Mouse (Mus musculus): ENCODE results near the gene Drd5. TPM values are rescaled to one million over a fixed set of nuclear protein-coding genes. Genes with fewer than 3 reads are reported as not detected.

Drd5 gene
- total and polyA plus RNA-seq, 3 experiments, result not detected

- no peak overlapping the region for H3K4me3 ChIP-seq
- H3K27ac ChIP-seq, result no peak overlapping the region
- H3K4me1 ChIP-seq (ENCODE audit: control insufficient read depth, insufficient read depth, low read length), result no peaks in the 10 kb centered on the region
- H3K27me3 ChIP-seq (ENCODE audit: control insufficient read depth, insufficient read depth, low read length), result no peaks in the 10 kb centered on the region
- no peak for TF ChIP-seq EP300 (IDR thresholded peaks at IDR 0.05; ENCODE audit: insufficient read depth, low read depth, low read length)
- H3K36me3 ChIP-seq (ENCODE audit: control insufficient read depth, insufficient read depth, low read length), result no peaks in the 10 kb centered on the region
- no peak overlapping the region for H3K9ac ChIP-seq (ENCODE audit: low read depth, low read length)
- intact Hi-C loops (cut with DNase I), result no loop called here
- no peak for DNase-seq
- 80% methylated on average over 5 of the region's 5 CpGs for WGBS
- no peaks in the 10 kb centered on the region for H3K79me2 ChIP-seq (replicated peaks; ENCODE audit: control insufficient read depth, insufficient read depth, low read length)
These were observed 45.2 kb downstream of the Drd5 start for GRCm38 (mm10) chr5:38364396-38364795.

- Histone ChIP-seq H3K79me2 (replicated peaks; ENCODE audit: control insufficient read depth, insufficient read depth, low read length) (no peaks in the 10 kb centered on the region), H3K27me3 (ENCODE audit: control insufficient read depth, insufficient read depth, low read length) (no peaks in the 10 kb centered on the region), H3K4me3 (no peak overlapping the region), H3K9ac (ENCODE audit: low read depth, low read length) (no peak overlapping the region), H3K36me3 (ENCODE audit: control insufficient read depth, insufficient read depth, low read length) (no peaks in the 10 kb centered on the region), H3K4me1 (ENCODE audit: control insufficient read depth, insufficient read depth, low read length) (no peaks in the 10 kb centered on the region), H3K27ac (no peak overlapping the region)
- TF ChIP-seq POLR2A (IDR thresholded peaks at IDR 0.05; ENCODE audit: insufficient read depth, low read depth, low read length), result no peak
- no peak for TF ChIP-seq CTCF (IDR thresholded peaks at IDR 0.05)
- no peak for TF ChIP-seq EP300 (IDR thresholded peaks at IDR 0.05; ENCODE audit: insufficient read depth, low read depth, low read length)
- intact Hi-C loops (cut with DNase I), result no loop called here
- DNase-seq, result no peak
- 71% methylated on average over 2 of the region's 2 CpGs for WGBS
These were observed 46.4 kb downstream of the Drd5 start for GRCm38 (mm10) chr5:38365521-38365920.

GRCm38 (mm10) chr5:38366650-38367470 is 47.7 kb downstream of the Drd5 start:
- intact Hi-C loops (cut with DNase I), result no loop called here
- no peak overlapping the region for H3K27ac ChIP-seq
- 8% methylated on average over 18 of the region's 18 CpGs for WGBS

GRCm38 (mm10) chr5:38371308-38371707 is 52.1 kb downstream of the Drd5 start:
- no peak overlapping the region for H3K9ac ChIP-seq (ENCODE audit: low read depth, low read length)
- WGBS, result 86% methylated on average over 1 of the region's 1 CpGs

More at GRCm38 (mm10) chr5:38366650-38367470, 47.7 kb downstream of the Drd5 start:
- H3K79me2 ChIP-seq (replicated peaks; ENCODE audit: control insufficient read depth, insufficient read depth, low read length), result no peaks in the 10 kb centered on the region
- no peaks in the 10 kb centered on the region for H3K27me3 ChIP-seq (ENCODE audit: control insufficient read depth, insufficient read depth, low read length)
- H3K9ac ChIP-seq (ENCODE audit: low read depth, low read length), result peak overlapping the region; percentile 18
- H3K36me3 ChIP-seq (ENCODE audit: control insufficient read depth, insufficient read depth, low read length), result no peaks in the 10 kb centered on the region
- peak overlapping the region; percentile 17; the same call in 1 of the 2 replicates for H3K4me3 ChIP-seq
- peak; percentile 53 to 59 for DNase-seq
- H3K4me1 ChIP-seq (ENCODE audit: control insufficient read depth, insufficient read depth, low read length), result no peaks in the 10 kb centered on the region
- TF ChIP-seq POLR2A (IDR thresholded peaks at IDR 0.05; ENCODE audit: insufficient read depth, low read depth, low read length) (no peak), CTCF (IDR thresholded peaks at IDR 0.05) (no peak), EP300 (IDR thresholded peaks at IDR 0.05; ENCODE audit: insufficient read depth, low read depth, low read length) (no peak)

More at GRCm38 (mm10) chr5:38371308-38371707, 52.1 kb downstream of the Drd5 start:
- Histone ChIP-seq H3K27me3 (ENCODE audit: control insufficient read depth, insufficient read depth, low read length) (no peaks in the 10 kb centered on the region), H3K27ac (no peak overlapping the region), H3K4me3 (no peak overlapping the region), H3K79me2 (replicated peaks; ENCODE audit: control insufficient read depth, insufficient read depth, low read length) (no peaks in the 10 kb centered on the region), H3K36me3 (ENCODE audit: control insufficient read depth, insufficient read depth, low read length) (no peaks in the 10 kb centered on the region), H3K4me1 (ENCODE audit: control insufficient read depth, insufficient read depth, low read length) (no peaks in the 10 kb centered on the region)
- TF ChIP-seq EP300 (IDR thresholded peaks at IDR 0.05; ENCODE audit: insufficient read depth, low read depth, low read length), result no peak
- TF ChIP-seq CTCF (IDR thresholded peaks at IDR 0.05), result no peak
- no peak for TF ChIP-seq POLR2A (IDR thresholded peaks at IDR 0.05; ENCODE audit: insufficient read depth, low read depth, low read length)
- intact Hi-C loops (cut with DNase I), result no loop called here
- DNase-seq, result no peak

Other genes starting within 250 kb of the Drd5 start
- 1 to 10 TPM; 6.8 to 7.8 TPM for gene Nsg1, start 159.5 kb upstream of the Drd5 start, total RNA-seq (2021)
- gene Nsg1, start 159.5 kb upstream of the Drd5 start, polyA plus RNA-seq (2012; rRNA removed), result 9.7 and 12.5 TPM in 2 replicates
- 1 to 10 TPM; 3.7 to 4.1 TPM for gene Zbtb49, start 98.9 kb upstream of the Drd5 start, total RNA-seq (2021)
- 4.3 and 5.2 TPM in 2 replicates for gene Zbtb49, start 98.9 kb upstream of the Drd5 start, polyA plus RNA-seq (2012; rRNA removed)
- gene Lyar, start 98.9 kb upstream of the Drd5 start, total RNA-seq (2021), result 10 to 100 TPM; 16.8 to 20.5 TPM
- gene Lyar, start 98.9 kb upstream of the Drd5 start, polyA plus RNA-seq (2012; rRNA removed), result 5.4 and 7.4 TPM in 2 replicates
- 10 to 100 TPM; 11.7 to 12.2 TPM for gene Tmem128, start 59.2 kb upstream of the Drd5 start, total RNA-seq (2021)
- 16.5 and 24.0 TPM in 2 replicates for gene Tmem128, start 59.2 kb upstream of the Drd5 start, polyA plus RNA-seq (2012; rRNA removed)
- gene Otop1, start 43.4 kb upstream of the Drd5 start, total RNA-seq (2021), result under 1 TPM; 0.57 to 0.82 TPM
- 2.9 and 4.3 TPM in 2 replicates for gene Otop1, start 43.4 kb upstream of the Drd5 start, polyA plus RNA-seq (2012; rRNA removed)
- 1 to 10 TPM; 1.3 to 1.6 TPM for gene Slc2a9, start 183.8 kb downstream of the Drd5 start, total RNA-seq (2021)
- gene Slc2a9, start 183.8 kb downstream of the Drd5 start, polyA plus RNA-seq (2012; rRNA removed), result 1.6 and 1.9 TPM in 2 replicates
- 100 to 1,000 TPM; 107 to 119 TPM for gene Wdr1, start 243.9 kb downstream of the Drd5 start, total RNA-seq (2021)
- gene Wdr1, start 243.9 kb downstream of the Drd5 start, polyA plus RNA-seq (2012; rRNA removed), result 105 and 144 TPM in 2 replicates